Mouse (Mus musculus) kidney, postnatal 4 days (tissue): Measurements from ENCODE around the gene P2ry4.
A peak's percentile ranks its signal among the peaks of the same experiment; 100 is the strongest.

Experiments
- DNase-seq, 2 experiments: peaks; one replicate each; pipeline ENCODE4 v3.0.0; 2021; ENCODE audit warnings: mixed read lengths in 2 of 2

P2ry4 gene

GRCm38 (mm10) chrX:100594791-100595190, at the start of gene P2ry4:
P2ry4 (minus strand) TSS chrX:100594869.
- no peak for DNase-seq

GRCm38 (mm10) chrX:100638477-100638876, 43.8 kb upstream of the P2ry4 start:
- no peak for DNase-seq

GRCm38 (mm10) chrX:100629076-100629475, 34.4 kb upstream of the P2ry4 start:
- DNase-seq: no peak

GRCm38 (mm10) chrX:100625802-100626793, 31.4 kb upstream of the P2ry4 start, which contains the start of gene Pdzd11:
Pdzd11 (minus strand) TSS chrX:100626568.
- DNase-seq: peak; percentile 89 to 94

- no peak for DNase-seq
These were observed 30.8 kb upstream of the P2ry4 start, which contains the start of gene Kif4 for GRCm38 (mm10) chrX:100625546-100625801. Kif4 (plus strand) TSS chrX:100625737.

- DNase-seq: peak in 1 of 2 experiments; percentile 8
These were observed 30.5 kb upstream of the P2ry4 start for GRCm38 (mm10) chrX:100625146-100625545.

GRCm38 (mm10) chrX:100624242-100624641, 29.6 kb upstream of the P2ry4 start:
- DNase-seq: no peak

GRCm38 (mm10) chrX:100621366-100621765, 26.7 kb upstream of the P2ry4 start:
- peak in 1 of 2 experiments; percentile 14 for DNase-seq

GRCm38 (mm10) chrX:100618488-100618887, 23.8 kb upstream of the P2ry4 start:
- DNase-seq: no peak

GRCm38 (mm10) chrX:100605314-100605713, 10.6 kb upstream of the P2ry4 start, which contains the start of gene Arr3:
Arr3 (plus strand) TSS chrX:100605497.
- DNase-seq: no peak

GRCm38 (mm10) chrX:100599755-100600154, 5.1 kb upstream of the P2ry4 start:
- no peak for DNase-seq

GRCm38 (mm10) chrX:100597439-100597838, 2.8 kb upstream of the P2ry4 start:
- peak; percentile 62 to 70 for DNase-seq

- DNase-seq: no peak
These were observed 22.7 kb downstream of the P2ry4 start, which contains the start of gene Awat1 for GRCm38 (mm10) chrX:100571951-100572350. Awat1 (plus strand) TSS chrX:100572251.

GRCm38 (mm10) chrX:100565696-100566095, 29.0 kb downstream of the P2ry4 start:
- no peak for DNase-seq

GRCm38 (mm10) chrX:100556026-100556425, 38.6 kb downstream of the P2ry4 start:
- DNase-seq: no peak
